Mouse (Mus musculus) right cerebral cortex, postnatal 10 days (tissue): ENCODE measurements around the gene Adamts9.
A peak's percentile ranks its signal among the peaks of the same experiment; 100 is the strongest.

Experiments used
- DNase-seq, 2 experiments: peaks; one replicate each; pipeline ENCODE4 v3.0.0; 2021; ENCODE audit warnings: low spot score in 2 of 2

The Adamts9 gene

GRCm38 (mm10) chr6:92862599-92862998, 80.7 kb downstream of the Adamts9 start:
- DNase-seq, result no peak

GRCm38 (mm10) chr6:92860285-92860912, 82.9 kb downstream of the Adamts9 start:
- DNase-seq, result no peak

GRCm38 (mm10) chr6:92858721-92859510, 84.4 kb downstream of the Adamts9 start:
- DNase-seq, result no peak

GRCm38 (mm10) chr6:92857761-92858160, 85.5 kb downstream of the Adamts9 start:
- DNase-seq, result no peak

- DNase-seq, result no peak
Observed at GRCm38 (mm10) chr6:92854873-92855272, 88.4 kb downstream of the Adamts9 start.

GRCm38 (mm10) chr6:92850250-92850649, 93.0 kb downstream of the Adamts9 start:
- peak; percentile 83 to 89 for DNase-seq

GRCm38 (mm10) chr6:92849208-92849607, 94.1 kb downstream of the Adamts9 start:
- DNase-seq, result no peak

- no peak for DNase-seq
Observed at GRCm38 (mm10) chr6:92846614-92847013, 96.7 kb downstream of the Adamts9 start.

- DNase-seq, result no peak
Observed at GRCm38 (mm10) chr6:92845898-92846297, 97.4 kb downstream of the Adamts9 start.

- no peak for DNase-seq
Observed at GRCm38 (mm10) chr6:92843474-92843873, 99.8 kb downstream of the Adamts9 start.

- no peak for DNase-seq
Observed at GRCm38 (mm10) chr6:92842000-92842399, 101.3 kb downstream of the Adamts9 start.

- DNase-seq, result no peak
Observed at GRCm38 (mm10) chr6:92831106-92831505, 112.2 kb downstream of the Adamts9 start.

GRCm38 (mm10) chr6:92829148-92829547, 114.1 kb downstream of the Adamts9 start:
- no peak for DNase-seq

GRCm38 (mm10) chr6:92827360-92827759, 115.9 kb downstream of the Adamts9 start:
- DNase-seq, result no peak

- no peak for DNase-seq
Observed at GRCm38 (mm10) chr6:92826561-92826960, 116.7 kb downstream of the Adamts9 start.

GRCm38 (mm10) chr6:92823991-92824390, 119.3 kb downstream of the Adamts9 start:
- no peak for DNase-seq

- DNase-seq, result no peak
Observed at GRCm38 (mm10) chr6:92822006-92822405, 121.3 kb downstream of the Adamts9 start.

- DNase-seq, result no peak
Observed at GRCm38 (mm10) chr6:92821606-92822005, 121.7 kb downstream of the Adamts9 start.

- DNase-seq, result no peak
Observed at GRCm38 (mm10) chr6:92817661-92818060, 125.6 kb downstream of the Adamts9 start.

GRCm38 (mm10) chr6:92816311-92816751, 127.0 kb downstream of the Adamts9 start, which contains the start of gene A730049H05Rik:
Gene A730049H05Rik, plus strand, starts transcription at chr6:92816478.
- no peak for DNase-seq

GRCm38 (mm10) chr6:92812702-92813370, 130.5 kb downstream of the Adamts9 start:
- peak; percentile 34 to 39 for DNase-seq

- DNase-seq, result no peak
Observed at GRCm38 (mm10) chr6:92811566-92811965, 131.7 kb downstream of the Adamts9 start.
